Mouse (Mus musculus): ENCODE data around the gene Slc9a9. TPM values are rescaled to one million over a fixed set of nuclear protein-coding genes. Genes with fewer than 3 reads are reported as not detected.

Slc9a9 gene
- polyA plus RNA-seq, 1 experiment from 2014 or later: 6.1 TPM

- no peaks in the 10 kb centered on the region for H3K4me1 ChIP-seq (replicated peaks)
- no peak overlapping the region for H3K4me2 ChIP-seq (replicated peaks)
- H3K9me3 ChIP-seq: no peaks in the 10 kb centered on the region
- no peak for ATAC-seq
- 94% methylated on average over 12 of the region's 12 CpGs for WGBS
- H3K36me3 ChIP-seq: no peaks in the 10 kb centered on the region
- H3K9ac ChIP-seq (replicated peaks): no peak overlapping the region
- no peak overlapping the region for H3K27ac ChIP-seq
- no peaks in the 10 kb centered on the region for H3K27me3 ChIP-seq
- no peak overlapping the region for H3K4me3 ChIP-seq (replicated peaks)
These were observed 350.5 kb downstream of the Slc9a9 start for GRCm38 (mm10) chr9:95020136-95020706.

- no peak overlapping the region for H3K27ac ChIP-seq
- no peak overlapping the region for H3K4me2 ChIP-seq (replicated peaks)
- H3K9me3 ChIP-seq: no peaks in the 10 kb centered on the region
- 0 out of 2 replicates have a peak, but pooled peaks cover 3% of the 10 kb centered on the region for H3K4me1 ChIP-seq (replicated peaks)
- H3K27me3 ChIP-seq: no peaks in the 10 kb centered on the region
- H3K9ac ChIP-seq (replicated peaks): no peak overlapping the region
- WGBS: 26% methylated on average over 3 of the region's 3 CpGs
- no peak for ATAC-seq
- no peak overlapping the region for H3K4me3 ChIP-seq (replicated peaks)
- H3K36me3 ChIP-seq: no peaks in the 10 kb centered on the region
These were observed 364.6 kb downstream of the Slc9a9 start for GRCm38 (mm10) chr9:95034140-95034970.

- no peak overlapping the region for H3K4me2 ChIP-seq (replicated peaks)
- H3K27ac ChIP-seq: no peak overlapping the region
- no peaks in the 10 kb centered on the region for H3K9me3 ChIP-seq
- H3K4me3 ChIP-seq (replicated peaks): no peak overlapping the region
- ATAC-seq: no peak
- H3K36me3 ChIP-seq: no peaks in the 10 kb centered on the region
- H3K4me1 ChIP-seq (replicated peaks): 0 out of 2 replicates have a peak, but pooled peaks cover 3% of the 10 kb centered on the region
- no peak overlapping the region for H3K9ac ChIP-seq (replicated peaks)
- H3K27me3 ChIP-seq: no peaks in the 10 kb centered on the region
These were observed 366.5 kb downstream of the Slc9a9 start for GRCm38 (mm10) chr9:95036209-95036608.

- no peaks in the 10 kb centered on the region for H3K9me3 ChIP-seq
- WGBS: 71% methylated on average over 1 of the region's 1 CpGs
- no peak overlapping the region for H3K4me2 ChIP-seq (replicated peaks)
- no peaks in the 10 kb centered on the region for H3K27me3 ChIP-seq
- H3K9ac ChIP-seq (replicated peaks): no peak overlapping the region
- H3K4me3 ChIP-seq (replicated peaks): no peak overlapping the region
- no peaks in the 10 kb centered on the region for H3K36me3 ChIP-seq
- H3K27ac ChIP-seq: no peak overlapping the region
- ATAC-seq: no peak
- H3K4me1 ChIP-seq (replicated peaks): no peaks in the 10 kb centered on the region
These were observed 372.7 kb downstream of the Slc9a9 start for GRCm38 (mm10) chr9:95042420-95042819.

GRCm38 (mm10) chr9:95052160-95052559 lies 382.5 kb downstream of the Slc9a9 start:
- Histone ChIP-seq H3K27me3 (no peaks in the 10 kb centered on the region), H3K27ac (no peak overlapping the region), H3K9ac (replicated peaks) (no peak overlapping the region), H3K4me2 (replicated peaks) (no peak overlapping the region), H3K4me3 (replicated peaks) (no peak overlapping the region), H3K36me3 (no peaks in the 10 kb centered on the region), H3K4me1 (replicated peaks) (no peaks in the 10 kb centered on the region; the same call in 1 of the 2 replicates), H3K9me3 (no peaks in the 10 kb centered on the region)
- WGBS: 85% methylated on average over 9 of the region's 9 CpGs
- ATAC-seq: no peak

GRCm38 (mm10) chr9:95053183-95053582 lies 383.5 kb downstream of the Slc9a9 start:
- 84% methylated on average over 5 of the region's 5 CpGs for WGBS
- ATAC-seq: no peak
- Histone ChIP-seq H3K4me2 (replicated peaks) (no peak overlapping the region), H3K36me3 (no peaks in the 10 kb centered on the region), H3K4me1 (replicated peaks) (no peaks in the 10 kb centered on the region; the same call in 1 of the 2 replicates), H3K27ac (no peak overlapping the region), H3K4me3 (replicated peaks) (no peak overlapping the region), H3K9ac (replicated peaks) (no peak overlapping the region), H3K27me3 (no peaks in the 10 kb centered on the region), H3K9me3 (no peaks in the 10 kb centered on the region)

- Histone ChIP-seq H3K4me1 (replicated peaks) (no peaks in the 10 kb centered on the region; the same call in 1 of the 2 replicates), H3K27me3 (no peaks in the 10 kb centered on the region), H3K4me2 (replicated peaks) (no peak overlapping the region), H3K27ac (no peak overlapping the region), H3K36me3 (no peaks in the 10 kb centered on the region), H3K4me3 (replicated peaks) (no peak overlapping the region), H3K9ac (replicated peaks) (no peak overlapping the region), H3K9me3 (no peaks in the 10 kb centered on the region)
- 88% methylated on average over 4 of the region's 4 CpGs for WGBS
- ATAC-seq: no peak
These were observed 386.1 kb downstream of the Slc9a9 start for GRCm38 (mm10) chr9:95055843-95056242.

GRCm38 (mm10) chr9:95060702-95061101 lies 391.0 kb downstream of the Slc9a9 start:
- Histone ChIP-seq H3K4me1 (replicated peaks) (no peaks in the 10 kb centered on the region), H3K27me3 (no peaks in the 10 kb centered on the region), H3K36me3 (no peaks in the 10 kb centered on the region), H3K4me3 (replicated peaks) (no peak overlapping the region), H3K27ac (no peak overlapping the region), H3K9ac (replicated peaks) (no peak overlapping the region), H3K4me2 (replicated peaks) (no peak overlapping the region), H3K9me3 (no peaks in the 10 kb centered on the region)
- no peak for ATAC-seq
- 97% methylated on average over 4 of the region's 4 CpGs for WGBS

- 50% methylated on average over 2 of the region's 3 CpGs for WGBS
- ATAC-seq: no peak
- peaks cover 4% of the 10 kb centered on the region for H3K4me1 ChIP-seq (replicated peaks)
- no peak overlapping the region for H3K27ac ChIP-seq
- H3K27me3 ChIP-seq: no peaks in the 10 kb centered on the region
- H3K9me3 ChIP-seq: 0 out of 2 replicates have a peak, but pooled peaks cover 5% of the 10 kb centered on the region
- H3K9ac ChIP-seq (replicated peaks): no peak overlapping the region
- H3K4me2 ChIP-seq (replicated peaks): no peak overlapping the region
- H3K4me3 ChIP-seq (replicated peaks): no peak overlapping the region
- no peaks in the 10 kb centered on the region for H3K36me3 ChIP-seq
These were observed 397.3 kb downstream of the Slc9a9 start for GRCm38 (mm10) chr9:95067037-95067436.

GRCm38 (mm10) chr9:95068466-95068865 lies 398.8 kb downstream of the Slc9a9 start:
- 97% methylated on average over 2 of the region's 2 CpGs for WGBS
- H3K4me1 ChIP-seq (replicated peaks): peaks cover 7% of the 10 kb centered on the region
- H3K36me3 ChIP-seq: no peaks in the 10 kb centered on the region
- H3K4me3 ChIP-seq (replicated peaks): no peak overlapping the region
- H3K27ac ChIP-seq: no peak overlapping the region
- 0 out of 2 replicates have a peak, but pooled peaks cover 5% of the 10 kb centered on the region for H3K9me3 ChIP-seq
- no peaks in the 10 kb centered on the region for H3K27me3 ChIP-seq
- ATAC-seq: no peak
- no peak overlapping the region for H3K4me2 ChIP-seq (replicated peaks)
- H3K9ac ChIP-seq (replicated peaks): no peak overlapping the region

- Histone ChIP-seq H3K4me2 (replicated peaks) (no peak overlapping the region), H3K9ac (replicated peaks) (no peak overlapping the region), H3K4me1 (replicated peaks) (peaks cover 18% of the 10 kb centered on the region), H3K27ac (no peak overlapping the region), H3K36me3 (no peaks in the 10 kb centered on the region), H3K27me3 (peaks cover 4% of the 10 kb centered on the region), H3K4me3 (replicated peaks) (no peak overlapping the region), H3K9me3 (0 out of 2 replicates have a peak, but pooled peaks cover 5% of the 10 kb centered on the region)
- ATAC-seq: no peak
- WGBS: 68% methylated on average over 13 of the region's 13 CpGs
These were observed 401.3 kb downstream of the Slc9a9 start for GRCm38 (mm10) chr9:95070832-95071519.

GRCm38 (mm10) chr9:95072450-95072955 lies 402.8 kb downstream of the Slc9a9 start:
- H3K36me3 ChIP-seq: no peaks in the 10 kb centered on the region
- H3K4me2 ChIP-seq (replicated peaks): no peak overlapping the region
- H3K9ac ChIP-seq (replicated peaks): no peak overlapping the region
- H3K27me3 ChIP-seq: peaks cover 8% of the 10 kb centered on the region
- H3K9me3 ChIP-seq: 0 out of 2 replicates have a peak, but pooled peaks cover 5% of the 10 kb centered on the region
- ATAC-seq: no peak
- no peak overlapping the region for H3K4me3 ChIP-seq (replicated peaks)
- WGBS: 82% methylated on average over 14 of the region's 14 CpGs
- H3K4me1 ChIP-seq (replicated peaks): peaks cover 16% of the 10 kb centered on the region
- no peak overlapping the region for H3K27ac ChIP-seq
